Mouse (Mus musculus): ENCODE data around the gene Ncor2. TPM values are rescaled to one million over a fixed set of nuclear protein-coding genes. Genes with fewer than 3 reads are reported as not detected.

The Ncor2 gene
- total RNA-seq (2021) = 100 to 1,000 TPM; 228 to 270 TPM
- long read RNA-seq, experiment 1, full-length matches to known transcripts = 1 of 87 reads
- long read RNA-seq, experiment 1, partial matches to known transcripts = 38 of 87 reads
- long read RNA-seq, experiment 1, other reads (novel, unspliced or antisense) = 48 of 87 reads
- long read RNA-seq, experiment 2, partial matches to known transcripts = 27 of 67 reads
- long read RNA-seq, experiment 2, other reads (novel, unspliced or antisense) = 40 of 67 reads

GRCm38 (mm10) chr5:125179007-125179734, at the start of gene Ncor2:
Gene Ncor2, minus strand, starts transcription at chr5:125179219.
- Histone ChIP-seq H3K4me3 (peak within 1 kb of the TSS; percentile 90), H3K27ac (peak within 1 kb of the TSS; percentile 92)
- intact Hi-C loops (cut with DNase I) = loop anchor here (1.0 to 10.0 kb wide), 4 partner anchors 38 to 203 kb away; no protein-coding TSS in a partner anchor
- DNase-seq (ENCODE audit: extremely low spot score in 1 of 2, low spot score in 2 of 2) = peak; percentile 82 to 88
- no peak for TF ChIP-seq CTCF (IDR thresholded peaks at IDR 0.05)

- intact Hi-C loops (cut with DNase I) = no loop called here
- H3K4me3 ChIP-seq = no peak overlapping the region
- no peak for DNase-seq (ENCODE audit: extremely low spot score in 1 of 2, low spot score in 2 of 2)
- H3K27ac ChIP-seq = no peak overlapping the region
- TF ChIP-seq CTCF (IDR thresholded peaks at IDR 0.05) = peak; percentile 23
Observed at GRCm38 (mm10) chr5:125227699-125228098, 48.7 kb upstream of the Ncor2 start.

GRCm38 (mm10) chr5:125226229-125226634, 47.2 kb upstream of the Ncor2 start:
- DNase-seq (ENCODE audit: extremely low spot score in 1 of 2, low spot score in 2 of 2) = peak; percentile 86 to 87
- no peak for TF ChIP-seq CTCF (IDR thresholded peaks at IDR 0.05)
- Histone ChIP-seq H3K4me3 (no peak overlapping the region), H3K27ac (peak overlapping the region; percentile 78)
- intact Hi-C loops (cut with DNase I) = loop anchor here (1.0 kb wide), 1 partner anchor 41 kb away; no protein-coding TSS in a partner anchor

- no peak for TF ChIP-seq CTCF (IDR thresholded peaks at IDR 0.05)
- intact Hi-C loops (cut with DNase I) = no loop called here
- no peak for DNase-seq (ENCODE audit: extremely low spot score in 1 of 2, low spot score in 2 of 2)
- Histone ChIP-seq H3K4me3 (no peak overlapping the region), H3K27ac (no peak overlapping the region; the same call in 1 of the 2 replicates)
Observed at GRCm38 (mm10) chr5:125224925-125225324, 45.9 kb upstream of the Ncor2 start.

- intact Hi-C loops (cut with DNase I) = loop anchor here (2.0 kb wide), 1 partner anchor 43 kb away; no protein-coding TSS in a partner anchor
- no peak for DNase-seq (ENCODE audit: extremely low spot score in 1 of 2, low spot score in 2 of 2)
- no peak overlapping the region for H3K27ac ChIP-seq
- no peak for TF ChIP-seq CTCF (IDR thresholded peaks at IDR 0.05)
- no peak overlapping the region for H3K4me3 ChIP-seq
Observed at GRCm38 (mm10) chr5:125223961-125224360, 44.9 kb upstream of the Ncor2 start.

DNA sequence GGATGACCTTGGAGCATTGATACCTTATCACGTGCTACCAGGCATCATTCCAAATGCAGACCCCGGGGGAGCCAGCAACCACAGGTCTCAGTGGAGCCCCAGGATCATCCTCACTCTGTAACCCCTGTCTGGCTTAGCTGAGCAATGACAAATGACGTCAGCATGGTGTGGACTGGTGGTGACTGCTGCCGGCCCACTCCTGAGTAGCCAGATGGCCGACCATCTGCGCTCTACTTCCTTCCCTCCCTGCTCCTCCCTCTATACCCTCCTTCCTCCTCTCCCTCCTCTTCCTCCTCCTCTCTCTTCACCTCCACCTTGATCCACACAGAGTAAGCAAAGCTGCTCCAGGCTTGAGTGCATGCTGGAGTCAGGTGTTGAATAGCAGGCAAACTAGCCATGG, 43.7 kb upstream of the Ncor2 start:
- no peak overlapping the region for H3K4me3 ChIP-seq
- peak overlapping the region; percentile 21; the same call in 1 of the 2 replicates for H3K27ac ChIP-seq
- no peak for TF ChIP-seq CTCF (IDR thresholded peaks at IDR 0.05)
- peak in 1 of 2 experiments; percentile 63 for DNase-seq (ENCODE audit: extremely low spot score in 1 of 2, low spot score in 2 of 2)
- intact Hi-C loops (cut with DNase I) = loop anchor here (2.0 kb wide), 1 partner anchor 44 kb away; no protein-coding TSS in a partner anchor

- peak; percentile 50 to 74 for DNase-seq (ENCODE audit: extremely low spot score in 1 of 2, low spot score in 2 of 2)
- no peak for TF ChIP-seq CTCF (IDR thresholded peaks at IDR 0.05)
- peak overlapping the region; percentile 21; the same call in 1 of the 2 replicates for H3K27ac ChIP-seq
- intact Hi-C loops (cut with DNase I) = loop anchor here (2.0 kb wide), 1 partner anchor 45 kb away; no protein-coding TSS in a partner anchor
- H3K4me3 ChIP-seq = no peak overlapping the region
Observed at GRCm38 (mm10) chr5:125221868-125222267, 42.8 kb upstream of the Ncor2 start.

DNA sequence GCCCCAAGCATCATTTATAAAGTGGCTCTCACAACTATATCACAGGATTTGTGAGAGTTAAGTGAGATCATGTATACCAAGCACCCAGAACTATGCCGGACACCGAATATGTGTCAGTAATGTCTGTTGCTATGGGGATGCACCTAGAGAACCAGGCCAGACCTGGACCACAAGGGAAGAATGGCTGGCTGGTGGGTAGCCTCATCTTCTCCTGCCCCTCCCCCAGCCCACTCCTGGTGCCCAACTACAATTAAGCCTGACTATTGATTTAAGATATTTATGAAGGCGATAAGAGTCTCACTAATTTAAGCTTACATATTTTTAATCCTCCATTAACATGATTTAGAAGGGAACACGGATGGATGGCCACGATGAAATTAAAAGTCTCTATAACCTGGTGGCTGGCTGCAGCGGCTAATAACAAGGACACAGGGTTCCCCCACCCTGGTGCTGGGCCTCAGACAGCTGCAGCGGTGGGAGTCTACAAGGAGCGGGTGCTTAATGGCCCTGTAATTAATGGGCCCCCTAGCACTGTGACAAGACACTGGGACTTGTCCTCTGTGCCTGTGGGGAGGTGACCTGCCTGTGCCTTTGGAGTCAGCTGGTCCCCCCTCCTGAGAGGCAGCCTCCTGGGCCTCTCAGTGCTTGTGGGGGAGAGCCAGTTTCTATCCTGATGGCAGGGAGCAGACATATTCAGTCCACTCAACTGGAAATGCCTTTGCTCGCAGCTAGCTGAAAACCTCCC, 38.6 kb upstream of the Ncor2 start:
- intact Hi-C loops (cut with DNase I) = loop anchor here (2.0 kb wide), 1 partner anchor 39 kb away; the partner anchor contains the start of gene Ncor2
- TF ChIP-seq CTCF (IDR thresholded peaks at IDR 0.05) = no peak
- Histone ChIP-seq H3K4me3 (no peak overlapping the region), H3K27ac (0 out of 2 replicates have a peak overlapping the region, but pooled peaks have one; percentile 19)
- no peak for DNase-seq (ENCODE audit: extremely low spot score in 1 of 2, low spot score in 2 of 2)

DNA sequence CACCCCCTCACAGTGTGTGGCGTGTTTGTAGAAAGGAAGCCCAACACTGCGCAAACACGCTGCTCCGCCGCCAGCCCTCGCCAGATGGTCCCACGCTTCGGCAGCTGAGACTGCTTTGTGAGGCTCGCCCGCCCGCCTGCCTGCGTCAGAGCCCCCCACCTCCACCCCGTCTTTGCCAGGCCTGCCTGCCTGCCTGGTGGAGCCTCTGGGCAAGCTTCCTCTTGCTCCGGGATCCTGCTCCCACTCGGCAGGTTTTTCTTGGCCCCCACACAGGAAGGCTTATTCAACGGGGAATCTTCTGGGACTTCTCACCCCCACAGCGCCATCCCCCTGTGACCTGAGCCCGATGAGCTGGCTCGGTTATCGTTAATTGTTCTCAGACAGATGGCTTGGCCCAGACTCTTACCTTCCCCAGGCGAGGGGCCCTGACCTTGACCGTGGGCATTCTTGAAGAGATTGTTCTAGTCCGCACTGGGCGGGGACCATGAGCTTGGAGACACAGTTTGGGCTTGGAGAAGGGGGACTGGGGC, 37.0 kb upstream of the Ncor2 start:
- peak; percentile 87 to 93 for DNase-seq (ENCODE audit: extremely low spot score in 1 of 2, low spot score in 2 of 2)
- TF ChIP-seq CTCF (IDR thresholded peaks at IDR 0.05) = no peak
- intact Hi-C loops (cut with DNase I) = loop anchor here (1.0 to 2.0 kb wide), 3 partner anchors 13 to 37 kb away; partner anchors contain the start of gene Ncor2
- Histone ChIP-seq H3K4me3 (no peak overlapping the region), H3K27ac (peak overlapping the region; percentile 85)

GRCm38 (mm10) chr5:125215346-125215929, 36.4 kb upstream of the Ncor2 start:
- no peak overlapping the region for H3K4me3 ChIP-seq
- peak overlapping the region; percentile 85 for H3K27ac ChIP-seq
- intact Hi-C loops (cut with DNase I) = loop anchor here (1.0 kb wide), 1 partner anchor 12 kb away; no protein-coding TSS in a partner anchor
- DNase-seq (ENCODE audit: extremely low spot score in 1 of 2, low spot score in 2 of 2) = peak in 1 of 2 experiments; percentile 34
- TF ChIP-seq CTCF (IDR thresholded peaks at IDR 0.05) = no peak

- no peak overlapping the region for H3K4me3 ChIP-seq
- intact Hi-C loops (cut with DNase I) = no loop called here
- no peak for TF ChIP-seq CTCF (IDR thresholded peaks at IDR 0.05)
Observed at GRCm38 (mm10) chr5:125214064-125214463, 35.0 kb upstream of the Ncor2 start.

More at GRCm38 (mm10) chr5:125214064-125214463, 35.0 kb upstream of the Ncor2 start:
- no peak overlapping the region for H3K27ac ChIP-seq
- no peak for DNase-seq (ENCODE audit: extremely low spot score in 1 of 2, low spot score in 2 of 2)
